Mouse (Mus musculus): ENCODE results near the gene Adora3. TPM values are rescaled to one million over a fixed set of nuclear protein-coding genes. Genes with fewer than 3 reads are reported as not detected.

The Adora3 gene
- polyA plus RNA-seq (2015; fragmentation: Nextera tagmentation; extraction: Ambion mirVana), result 0.43 TPM in 2 replicates

DNA sequence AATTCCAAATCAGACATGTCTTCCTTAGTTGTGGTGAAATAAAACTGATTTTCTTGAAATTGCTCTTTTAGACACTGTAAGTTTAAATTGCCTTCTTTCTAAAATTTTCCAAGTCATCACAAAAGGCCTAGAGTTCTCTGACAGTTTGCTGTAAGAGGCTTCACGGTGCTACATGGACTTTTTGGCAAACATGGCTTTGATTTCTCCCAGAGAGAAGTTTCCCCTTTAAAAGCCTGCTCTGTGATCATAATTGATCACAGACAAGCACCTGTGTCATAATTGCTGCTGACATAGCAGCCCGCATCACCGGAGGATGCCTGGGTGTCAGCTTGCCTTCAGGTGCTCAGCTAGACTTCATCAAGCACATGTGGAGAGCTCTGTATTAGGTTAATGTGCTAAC, at the start of gene Adora3, which contains the start of gene Tmigd3:
Adora3 (plus strand) TSS at position 301 of the 400 bp plus-strand sequence.
Tmigd3 (plus strand) TSS at position 346 of the 400 bp plus-strand sequence.
- no peak for TF ChIP-seq CTCF (IDR thresholded peaks at IDR 0.05; ENCODE audit: low read depth)
- Histone ChIP-seq H3K4me1 (replicated peaks; ENCODE audit: control insufficient read depth, insufficient read depth, low read length) (peaks cover 6% of the 10 kb centered on the region; the same call in 1 of the 2 replicates), H3K27ac (ENCODE audit: low read depth, low read length) (no peak within 1 kb of the TSS), H3K9ac (ENCODE audit: low read depth, low read length) (no peak within 1 kb of the TSS), H3K4me3 (ENCODE audit: low read depth, low read length) (no peak within 1 kb of the TSS), H3K36me3 (ENCODE audit: control insufficient read depth, insufficient read depth) (no peaks in the 10 kb centered on the region), H3K9me3 (ENCODE audit: control insufficient read depth) (no peaks in the 10 kb centered on the region), H3K4me2 (replicated peaks; ENCODE audit: low read depth) (no peak within 1 kb of the TSS), H3K27me3 (replicated peaks; ENCODE audit: control insufficient read depth, insufficient read depth, low read length) (no peaks in the 10 kb centered on the region)
- ATAC-seq, result no peak
- WGBS, result 87% methylated on average over 3 of the region's 3 CpGs

DNA sequence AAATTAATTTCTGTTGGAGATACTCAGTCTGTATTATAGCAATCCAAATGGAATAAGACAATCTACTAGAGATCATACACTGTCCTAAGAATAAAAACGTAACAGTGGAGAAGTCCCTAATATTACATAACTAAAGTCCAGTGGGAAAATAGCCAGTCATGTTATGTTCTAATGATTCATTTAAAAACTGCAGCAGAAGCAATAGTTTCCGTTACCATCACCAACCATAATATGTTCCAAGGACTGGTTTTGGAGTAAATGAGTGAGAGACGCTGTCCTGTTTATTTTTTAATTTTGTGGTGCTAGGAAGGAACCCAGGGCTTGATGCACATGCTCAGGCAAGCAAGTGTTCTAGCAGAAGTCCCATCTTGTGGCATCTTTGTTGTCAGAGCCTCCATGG, 49.2 kb upstream of the Adora3 start:
- 90% methylated on average over 3 of the region's 3 CpGs for WGBS
- H3K4me2 ChIP-seq (replicated peaks; ENCODE audit: low read depth), result no peak overlapping the region

DNA sequence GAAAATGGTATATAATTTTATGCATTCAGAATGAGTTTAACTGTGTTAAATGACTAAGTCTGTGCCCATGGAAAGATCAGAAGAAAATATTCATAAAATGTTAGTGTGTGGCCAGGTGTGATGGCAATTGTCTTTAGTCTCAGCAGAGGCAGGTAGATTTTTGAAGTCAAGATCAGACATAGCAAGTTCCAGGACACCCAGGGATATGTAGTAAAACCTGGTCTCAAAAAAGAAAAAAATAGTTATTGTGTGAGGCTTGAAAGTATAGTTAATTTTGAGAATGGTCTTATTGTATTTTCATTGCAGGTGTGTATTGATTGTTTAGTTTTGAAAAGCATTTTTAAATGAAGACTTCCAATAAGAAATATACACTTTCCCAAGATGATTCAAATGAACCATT, 47.0 kb upstream of the Adora3 start:
- TF ChIP-seq CTCF (IDR thresholded peaks at IDR 0.05; ENCODE audit: low read depth), result no peak
- Histone ChIP-seq H3K9ac (ENCODE audit: low read depth, low read length) (no peak overlapping the region), H3K27ac (ENCODE audit: low read depth, low read length) (no peak overlapping the region), H3K4me1 (replicated peaks; ENCODE audit: control insufficient read depth, insufficient read depth, low read length) (no peaks in the 10 kb centered on the region), H3K4me2 (replicated peaks; ENCODE audit: low read depth) (no peak overlapping the region), H3K4me3 (ENCODE audit: low read depth, low read length) (no peak overlapping the region), H3K36me3 (ENCODE audit: control insufficient read depth, insufficient read depth) (no peaks in the 10 kb centered on the region), H3K9me3 (ENCODE audit: control insufficient read depth) (no peaks in the 10 kb centered on the region), H3K27me3 (replicated peaks; ENCODE audit: control insufficient read depth, insufficient read depth, low read length) (no peaks in the 10 kb centered on the region)
- no peak for ATAC-seq

More for the DNA sequence above, 49.2 kb upstream of the Adora3 start:
- no peak for ATAC-seq
- no peak overlapping the region for H3K9ac ChIP-seq (ENCODE audit: low read depth, low read length)
- TF ChIP-seq CTCF (IDR thresholded peaks at IDR 0.05; ENCODE audit: low read depth), result no peak
- no peaks in the 10 kb centered on the region for H3K9me3 ChIP-seq (ENCODE audit: control insufficient read depth)
- H3K27ac ChIP-seq (ENCODE audit: low read depth, low read length), result no peak overlapping the region
- no peak overlapping the region for H3K4me3 ChIP-seq (ENCODE audit: low read depth, low read length)
- no peaks in the 10 kb centered on the region for H3K27me3 ChIP-seq (replicated peaks; ENCODE audit: control insufficient read depth, insufficient read depth, low read length)
- H3K36me3 ChIP-seq (ENCODE audit: control insufficient read depth, insufficient read depth), result no peaks in the 10 kb centered on the region
- H3K4me1 ChIP-seq (replicated peaks; ENCODE audit: control insufficient read depth, insufficient read depth, low read length), result no peaks in the 10 kb centered on the region

DNA sequence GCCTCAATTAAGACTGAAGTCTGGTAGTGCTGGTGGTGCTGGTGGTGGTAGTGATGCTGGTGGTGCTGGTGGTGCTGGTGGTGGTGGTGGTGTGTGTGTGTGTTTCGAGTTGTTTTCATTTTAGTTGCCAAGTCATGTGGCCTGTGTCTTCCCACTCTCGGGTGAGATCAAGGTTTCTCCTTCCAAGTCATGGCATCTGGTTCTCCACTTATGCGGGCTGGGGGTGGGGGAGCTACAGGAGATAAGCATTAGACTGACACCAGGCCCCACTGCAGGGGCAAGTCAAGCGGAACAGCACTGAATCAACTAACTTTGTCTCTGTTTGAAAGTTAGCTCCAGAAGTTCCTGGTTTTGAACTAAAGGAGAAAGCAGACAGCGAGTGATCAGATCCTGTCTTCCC, 46.6 kb upstream of the Adora3 start:
- 53% methylated on average over 5 of the region's 5 CpGs for WGBS
- Histone ChIP-seq H3K27me3 (replicated peaks; ENCODE audit: control insufficient read depth, insufficient read depth, low read length) (no peaks in the 10 kb centered on the region), H3K4me1 (replicated peaks; ENCODE audit: control insufficient read depth, insufficient read depth, low read length) (no peaks in the 10 kb centered on the region), H3K4me2 (replicated peaks; ENCODE audit: low read depth) (no peak overlapping the region), H3K27ac (ENCODE audit: low read depth, low read length) (no peak overlapping the region), H3K9me3 (ENCODE audit: control insufficient read depth) (no peaks in the 10 kb centered on the region), H3K4me3 (ENCODE audit: low read depth, low read length) (no peak overlapping the region), H3K9ac (ENCODE audit: low read depth, low read length) (no peak overlapping the region), H3K36me3 (ENCODE audit: control insufficient read depth, insufficient read depth) (no peaks in the 10 kb centered on the region)
- no peak for TF ChIP-seq CTCF (IDR thresholded peaks at IDR 0.05; ENCODE audit: low read depth)
- no peak for ATAC-seq

DNA sequence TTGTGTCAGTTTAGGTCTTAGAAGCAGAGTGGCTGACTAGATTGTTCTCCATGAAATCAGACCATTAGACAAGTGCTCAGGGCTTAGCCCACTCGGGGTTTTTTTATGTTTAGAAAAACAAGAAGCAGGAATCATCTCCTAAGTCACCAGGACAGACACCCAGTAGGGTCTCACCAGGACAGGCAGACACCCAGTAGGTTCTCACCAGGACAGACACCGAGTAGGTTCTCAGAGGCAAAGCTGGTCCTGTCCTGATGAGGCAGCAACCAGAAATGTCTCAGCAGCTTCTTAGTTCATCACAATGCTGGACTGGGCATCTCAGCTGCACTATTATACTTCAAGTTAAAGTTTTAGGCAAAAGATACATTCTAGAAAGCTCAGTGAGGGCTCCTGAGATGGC, 46.0 kb upstream of the Adora3 start:
- H3K27me3 ChIP-seq (replicated peaks; ENCODE audit: control insufficient read depth, insufficient read depth, low read length), result no peaks in the 10 kb centered on the region
- no peak overlapping the region for H3K27ac ChIP-seq (ENCODE audit: low read depth, low read length)
- H3K4me3 ChIP-seq (ENCODE audit: low read depth, low read length), result no peak overlapping the region
- no peaks in the 10 kb centered on the region for H3K36me3 ChIP-seq (ENCODE audit: control insufficient read depth, insufficient read depth)
- no peak overlapping the region for H3K4me2 ChIP-seq (replicated peaks; ENCODE audit: low read depth)
- H3K9me3 ChIP-seq (ENCODE audit: control insufficient read depth), result no peaks in the 10 kb centered on the region
- no peaks in the 10 kb centered on the region for H3K4me1 ChIP-seq (replicated peaks; ENCODE audit: control insufficient read depth, insufficient read depth, low read length)
- WGBS, result 70% methylated on average over 2 of the region's 2 CpGs
- ATAC-seq, result no peak
- no peak for TF ChIP-seq CTCF (IDR thresholded peaks at IDR 0.05; ENCODE audit: low read depth)
- no peak overlapping the region for H3K9ac ChIP-seq (ENCODE audit: low read depth, low read length)

DNA sequence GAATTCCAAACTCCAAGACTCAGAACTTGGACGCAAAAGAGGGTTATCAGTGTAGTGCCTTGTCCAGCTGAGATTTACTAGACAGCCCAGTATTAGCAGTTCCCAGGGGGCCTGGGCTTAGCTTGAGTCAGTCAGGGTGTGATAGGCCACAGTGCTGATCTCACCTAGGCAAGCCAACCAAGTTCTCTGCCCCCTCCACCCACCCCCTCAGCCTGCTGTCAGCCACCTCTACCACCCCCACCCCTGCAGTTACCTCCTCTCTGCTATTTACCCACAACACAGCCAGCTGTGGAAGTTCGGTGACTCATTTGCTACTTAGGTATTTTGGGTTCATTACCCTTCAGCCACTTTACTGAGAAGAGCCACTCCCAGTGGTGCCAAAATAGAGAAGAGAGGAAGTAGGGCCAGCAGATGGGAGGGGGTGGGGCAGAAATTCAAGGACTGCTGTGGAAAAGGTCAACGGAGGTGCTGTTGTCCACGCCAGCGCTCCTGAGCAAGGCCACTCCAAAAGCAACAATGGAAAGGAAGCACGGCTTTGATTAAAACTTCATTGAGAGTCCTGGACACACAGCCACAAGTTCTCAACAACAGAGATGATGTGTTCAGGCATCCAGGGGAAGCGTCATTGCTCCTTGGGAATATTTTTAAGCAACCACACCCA, 45.0 kb upstream of the Adora3 start:
- Histone ChIP-seq H3K36me3 (ENCODE audit: control insufficient read depth, insufficient read depth) (no peaks in the 10 kb centered on the region), H3K4me3 (ENCODE audit: low read depth, low read length) (no peak overlapping the region), H3K27me3 (replicated peaks; ENCODE audit: control insufficient read depth, insufficient read depth, low read length) (no peaks in the 10 kb centered on the region), H3K9ac (ENCODE audit: low read depth, low read length) (no peak overlapping the region), H3K27ac (ENCODE audit: low read depth, low read length) (no peak overlapping the region), H3K4me1 (replicated peaks; ENCODE audit: control insufficient read depth, insufficient read depth, low read length) (no peaks in the 10 kb centered on the region), H3K4me2 (replicated peaks; ENCODE audit: low read depth) (no peak overlapping the region), H3K9me3 (ENCODE audit: control insufficient read depth) (no peaks in the 10 kb centered on the region)
- 59% methylated on average over 7 of the region's 7 CpGs for WGBS
- ATAC-seq, result no peak
- TF ChIP-seq CTCF (IDR thresholded peaks at IDR 0.05; ENCODE audit: low read depth), result no peak

Measured in intestine, postnatal 0 days (tissue).